In the genomic region with DNA sequence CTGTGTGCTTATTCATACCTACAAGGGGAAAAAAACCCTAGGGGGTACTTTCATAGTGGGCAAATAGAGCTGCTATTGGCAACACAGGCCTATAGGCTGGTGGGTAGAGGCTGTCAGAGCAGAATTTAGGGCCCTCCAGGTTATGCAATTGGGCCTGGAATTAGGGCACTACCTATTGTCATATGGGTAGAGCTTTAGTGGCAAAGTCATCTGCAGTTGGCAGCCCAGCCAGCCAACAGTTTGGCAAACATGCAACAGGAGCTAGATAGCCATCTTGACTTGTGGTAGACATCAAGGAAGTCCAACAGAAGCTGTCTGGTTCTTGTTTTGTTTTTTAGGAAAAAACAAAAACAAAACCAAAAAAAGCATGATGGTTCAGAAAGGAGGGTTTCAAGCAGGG, we compare ENCODE assay signal across 22 mouse cellular contexts. TPM values are rescaled to one million over a fixed set of nuclear protein-coding genes. Genes with fewer than 3 reads are reported as not detected.
"Had no signal": no experiment of that assay in that cellular context is flagged by ENCODE, and none has a peak within 500 bp of the region (broad histone marks: within the 10 kb centered on the region; RNA-seq: fewer than 3 reads in every experiment).

No protein-coding gene starts in this region.

- ATAC-seq: forebrain, embryonic 13.5 days; forebrain, embryonic 14.5 days; forebrain, embryonic 15.5 days; forebrain, embryonic 16.5 days; forebrain, postnatal 0 days had no signal

- DNase-seq: cerebellum, adult 2 months; cerebellum, adult 8-10 months; cerebellum, adult 9-10 months; cerebellum, adult 9-11 months; cerebellum, postnatal 10 days; cerebellum, postnatal 14 days; cerebellum, postnatal 25 days; cerebellum, postnatal 36 days; embryo, embryonic 11 days; forebrain, postnatal 0 days; gastrocnemius, adult 2 months; gastrocnemius, postnatal 10 days; gastrocnemius, postnatal 14 days; gastrocnemius, postnatal 25 days; gastrocnemius, postnatal 36 days; heart, adult 18-20 months; heart, adult 2 months had no signal

RNA-seq across cellular contexts. Expression of gene Kcnd3, which starts 23.5 kb away (rescaled TPM):
- total RNA-seq: granulocyte monocyte progenitor cell, adult 5-6 weeks had no signal
